In genomic region chr15:80044249-80044648, GRCm38 (mm10) we compare ENCODE assay signal across 27 mouse cellular contexts.
"Had no signal": no experiment of that assay in that cellular context is flagged by ENCODE, and none has a peak within 500 bp of the region (broad histone marks: within the 10 kb centered on the region; RNA-seq: fewer than 3 reads in every experiment).

No protein-coding gene starts in this region.

- H3K4me1 ChIP-seq: embryonic facial prominence, embryonic 12.5 days; embryonic facial prominence, embryonic 13.5 days; embryonic facial prominence, embryonic 15.5 days; forebrain, embryonic 10.5 days; forebrain, embryonic 12.5 days; forebrain, embryonic 13.5 days; forebrain, embryonic 15.5 days had no signal

- H3K27me3 ChIP-seq: embryonic facial prominence, embryonic 12.5 days; embryonic facial prominence, embryonic 13.5 days; embryonic facial prominence, embryonic 15.5 days; forebrain, embryonic 12.5 days; forebrain, embryonic 13.5 days; forebrain, embryonic 15.5 days had no signal

- H3K9me3 ChIP-seq: forebrain, embryonic 15.5 days had no signal

- ATAC-seq: forebrain, embryonic 13.5 days; forebrain, embryonic 14.5 days; forebrain, embryonic 15.5 days; forebrain, embryonic 16.5 days; forebrain, postnatal 0 days had no signal

- H3K4me3 ChIP-seq: embryonic facial prominence, embryonic 10.5 days; embryonic facial prominence, embryonic 12.5 days; embryonic facial prominence, embryonic 13.5 days; embryonic facial prominence, embryonic 15.5 days; erythroblast, embryonic 14.5 days; forebrain, embryonic 10.5 days; forebrain, embryonic 12.5 days; forebrain, embryonic 13.5 days; forebrain, embryonic 15.5 days; gastrocnemius, adult 2 months; heart, adult 2 months had no signal

- DNase-seq: cerebellum, adult 9-10 months; cerebellum, adult 9-11 months; cerebellum, postnatal 10 days; cerebellum, postnatal 14 days; cerebellum, postnatal 25 days; cerebellum, postnatal 36 days; embryo, embryonic 11 days; forebrain, postnatal 0 days; gastrocnemius, adult 2 months; gastrocnemius, postnatal 10 days; gastrocnemius, postnatal 14 days; gastrocnemius, postnatal 25 days; gastrocnemius, postnatal 36 days; heart, adult 11 months; heart, adult 18-20 months; heart, adult 2 months had no signal

- H3K36me3 ChIP-seq: embryonic facial prominence, embryonic 10.5 days; embryonic facial prominence, embryonic 12.5 days; embryonic facial prominence, embryonic 13.5 days; embryonic facial prominence, embryonic 15.5 days; forebrain, embryonic 10.5 days; forebrain, embryonic 12.5 days; forebrain, embryonic 15.5 days had no signal

- H3K27ac ChIP-seq: embryonic facial prominence, embryonic 10.5 days; embryonic facial prominence, embryonic 12.5 days; embryonic facial prominence, embryonic 13.5 days; embryonic facial prominence, embryonic 15.5 days; forebrain, embryonic 10.5 days; forebrain, embryonic 12.5 days; forebrain, embryonic 13.5 days; forebrain, embryonic 15.5 days; gastrocnemius, adult 2 months; heart, adult 2 months had no signal

- H3K9ac ChIP-seq: embryonic facial prominence, embryonic 12.5 days; embryonic facial prominence, embryonic 13.5 days; embryonic facial prominence, embryonic 15.5 days; forebrain, embryonic 12.5 days; forebrain, embryonic 13.5 days; forebrain, embryonic 15.5 days; forebrain, postnatal 0 days had no signal

- H3K4me2 ChIP-seq: embryonic facial prominence, embryonic 12.5 days; embryonic facial prominence, embryonic 13.5 days; embryonic facial prominence, embryonic 15.5 days; forebrain, embryonic 12.5 days; forebrain, embryonic 13.5 days; forebrain, embryonic 15.5 days had no signal
